Mouse (Mus musculus) stomach, embryonic 16.5 days (tissue): Measurements from ENCODE around the gene Egfl7. TPM values are rescaled to one million over a fixed set of nuclear protein-coding genes. Genes with fewer than 3 reads are reported as not detected.
A peak's percentile ranks its signal among the peaks of the same experiment; 100 is the strongest.

Source experiments
- ATAC-seq: fragments of 200-750 bp; cut with Nextera tagmentation; 2 replicates; pipeline ENCODE4 v1.8.0; 2017; ENCODE audit warnings: moderate number of reproducible peaks, moderate TSS enrichment; ENCODE audit not compliant: insufficient read depth, low FRiP score
- H3K27ac ChIP-seq: fragments of 300-500 bp; sonication (generic); 2 replicates; pipeline ENCODE4 v1.5.1; 2014; ENCODE audit warnings: low read length
- H3K27me3 ChIP-seq: fragments of 300-500 bp; sonication (generic); 2 replicates; pipeline ENCODE4 v1.6.1; 2014; ENCODE audit warnings: low read length, control low read depth, mixed read lengths; ENCODE audit not compliant: control insufficient read depth, insufficient read depth
- H3K36me3 ChIP-seq: fragments of 300-500 bp; sonication (generic); 2 replicates; pipeline ENCODE4 v1.6.1; 2014; ENCODE audit warnings: low read length; ENCODE audit not compliant: control insufficient read depth, insufficient read depth
- H3K4me1 ChIP-seq: fragments of 300-500 bp; sonication (generic); 2 replicates; pipeline ENCODE4 v1.6.1; 2014; ENCODE audit warnings: low read length, control low read depth, mixed read lengths; ENCODE audit not compliant: control insufficient read depth, insufficient read depth
- H3K4me2 ChIP-seq: fragments of 300-500 bp; sonication (generic); 2 replicates; pipeline ENCODE4 v1.6.1; 2014; ENCODE audit warnings: low read depth, low read length, mixed read lengths
- H3K4me3 ChIP-seq: fragments of 300-500 bp; sonication (generic); replicated peaks from 2 replicates; pipeline ENCODE4 v1.5.1; 2014; ENCODE audit warnings: mild to moderate bottlenecking, low read length
- H3K9ac ChIP-seq: fragments of 300-500 bp; sonication (generic); 2 replicates; pipeline ENCODE4 v1.6.1; 2014; ENCODE audit warnings: low read length
- H3K9me3 ChIP-seq: fragments of 300-500 bp; sonication (generic); replicated peaks from 2 replicates; pipeline ENCODE4 v1.6.1; 2016; ENCODE audit warnings: low read length, control low read depth; ENCODE audit not compliant: control insufficient read depth
- WGBS: fragments of 180-500 bp; shearing (Covaris S2); extraction: QIAGEN DNeasy Blood & Tissue Kit; methylation state at CpG from one replicate; pipeline ENCODE4 v1.1.7; 2014; 5-methylcytosine and 5-hydroxymethylcytosine counted together
- polyA plus RNA-seq: library from polyadenylated mRNA; unstranded; fragments of >200 nt; fragmentation: Nextera tagmentation; extraction: Ambion mirVana; gene quantifications from 2 replicates; pipeline ENCODE4 v1.2.1, GENCODE M21; 2015

Gene Egfl7
- polyA plus RNA-seq, result 116 and 120 TPM in 2 replicates

GRCm38 (mm10) chr2:26579714-26580113, at the start of gene Egfl7:
TSS of gene Egfl7 (plus strand) at chr2:26580014.
- no peak for ATAC-seq
- H3K9me3 ChIP-seq, result no peaks in the 10 kb centered on the region
- WGBS, result 89% methylated on average over 1 of the region's 1 CpGs
- H3K4me1 ChIP-seq, result peaks cover under 1% of the 10 kb centered on the region; the same call in 1 of the 2 replicates
- peak within 1 kb of the TSS; percentile 53 for H3K27ac ChIP-seq
- H3K4me3 ChIP-seq, result no peak within 1 kb of the TSS
- H3K4me2 ChIP-seq, result no peak within 1 kb of the TSS
- H3K9ac ChIP-seq, result no peak within 1 kb of the TSS
- no peaks in the 10 kb centered on the region for H3K27me3 ChIP-seq
- no peaks in the 10 kb centered on the region for H3K36me3 ChIP-seq

- ATAC-seq, result no peak
- Histone ChIP-seq H3K9ac (no peak overlapping the region), H3K4me2 (no peak overlapping the region), H3K4me3 (no peak overlapping the region), H3K27ac (no peak overlapping the region), H3K27me3 (no peaks in the 10 kb centered on the region), H3K36me3 (no peaks in the 10 kb centered on the region), H3K9me3 (no peaks in the 10 kb centered on the region), H3K4me1 (peaks cover 12% of the 10 kb centered on the region; the same call in 1 of the 2 replicates)
- WGBS, result 81% methylated on average over 6 of the region's 6 CpGs
Observed at GRCm38 (mm10) chr2:26531829-26532228, 48.0 kb upstream of the Egfl7 start.

- Histone ChIP-seq H3K9me3 (no peaks in the 10 kb centered on the region), H3K4me1 (peaks cover 10% of the 10 kb centered on the region; the same call in 1 of the 2 replicates), H3K27ac (no peak overlapping the region), H3K4me2 (no peak overlapping the region), H3K4me3 (no peak overlapping the region), H3K9ac (no peak overlapping the region), H3K27me3 (no peaks in the 10 kb centered on the region), H3K36me3 (no peaks in the 10 kb centered on the region)
- no peak for ATAC-seq
- WGBS, result 55% methylated on average over 5 of the region's 5 CpGs
Observed at GRCm38 (mm10) chr2:26533249-26533648, 46.6 kb upstream of the Egfl7 start.

- no peaks in the 10 kb centered on the region for H3K36me3 ChIP-seq
- no peaks in the 10 kb centered on the region for H3K27me3 ChIP-seq
- H3K9ac ChIP-seq, result no peak overlapping the region
- peaks cover 8% of the 10 kb centered on the region; the same call in 1 of the 2 replicates for H3K4me1 ChIP-seq
- 69% methylated on average over 3 of the region's 3 CpGs for WGBS
- H3K4me2 ChIP-seq, result no peak overlapping the region
- H3K9me3 ChIP-seq, result no peaks in the 10 kb centered on the region
- H3K27ac ChIP-seq, result no peak overlapping the region
- ATAC-seq, result no peak
- H3K4me3 ChIP-seq, result no peak overlapping the region
Observed at GRCm38 (mm10) chr2:26534161-26534560, 45.7 kb upstream of the Egfl7 start.

GRCm38 (mm10) chr2:26534616-26535015, 45.2 kb upstream of the Egfl7 start:
- H3K4me3 ChIP-seq, result no peak overlapping the region
- whole genome bisulfite sequencing, result 65% methylated on average over 2 of the region's 2 CpGs
- no peak overlapping the region for H3K27ac ChIP-seq
- no peak overlapping the region for H3K4me2 ChIP-seq
- no peak overlapping the region for H3K9ac ChIP-seq
- ATAC-seq, result no peak
- no peaks in the 10 kb centered on the region for H3K9me3 ChIP-seq
- H3K27me3 ChIP-seq, result no peaks in the 10 kb centered on the region
- no peaks in the 10 kb centered on the region for H3K36me3 ChIP-seq
- peaks cover 5% of the 10 kb centered on the region; the same call in 1 of the 2 replicates for H3K4me1 ChIP-seq

- ATAC-seq, result no peak
- 65% methylated on average over 4 of the region's 4 CpGs for WGBS
- Histone ChIP-seq H3K4me1 (peaks cover 5% of the 10 kb centered on the region; the same call in 1 of the 2 replicates), H3K36me3 (no peaks in the 10 kb centered on the region), H3K9me3 (no peaks in the 10 kb centered on the region), H3K27me3 (no peaks in the 10 kb centered on the region), H3K27ac (no peak overlapping the region), H3K4me2 (no peak overlapping the region), H3K4me3 (no peak overlapping the region), H3K9ac (no peak overlapping the region)
Observed at GRCm38 (mm10) chr2:26535517-26536045, 44.2 kb upstream of the Egfl7 start.

- Histone ChIP-seq H3K9me3 (no peaks in the 10 kb centered on the region), H3K4me1 (peaks cover 20% of the 10 kb centered on the region), H3K36me3 (no peaks in the 10 kb centered on the region), H3K4me2 (no peak overlapping the region), H3K27me3 (no peaks in the 10 kb centered on the region), H3K4me3 (no peak overlapping the region), H3K27ac (no peak overlapping the region), H3K9ac (no peak overlapping the region)
- ATAC-seq, result no peak
- whole genome bisulfite sequencing, result 66% methylated on average over 2 of the region's 2 CpGs
Observed at GRCm38 (mm10) chr2:26539516-26539915, 40.3 kb upstream of the Egfl7 start.

GRCm38 (mm10) chr2:26540721-26541120, 39.1 kb upstream of the Egfl7 start:
- Histone ChIP-seq H3K4me3 (no peak overlapping the region), H3K27ac (no peak overlapping the region), H3K4me1 (peaks cover 16% of the 10 kb centered on the region), H3K27me3 (no peaks in the 10 kb centered on the region), H3K9ac (no peak overlapping the region), H3K9me3 (no peaks in the 10 kb centered on the region), H3K36me3 (no peaks in the 10 kb centered on the region), H3K4me2 (no peak overlapping the region)
- WGBS, result 41% methylated on average over 7 of the region's 7 CpGs
- no peak for ATAC-seq

- no peaks in the 10 kb centered on the region for H3K9me3 ChIP-seq
- ATAC-seq, result no peak
- WGBS, result 34% methylated on average over 9 of the region's 9 CpGs
- H3K4me2 ChIP-seq, result no peak overlapping the region
- H3K27me3 ChIP-seq, result no peaks in the 10 kb centered on the region
- no peak overlapping the region for H3K9ac ChIP-seq
- H3K4me1 ChIP-seq, result peaks cover 16% of the 10 kb centered on the region
- no peak overlapping the region for H3K4me3 ChIP-seq
- H3K27ac ChIP-seq, result 0 out of 2 replicates have a peak overlapping the region, but pooled peaks have one; percentile 9
- H3K36me3 ChIP-seq, result no peaks in the 10 kb centered on the region
Observed at GRCm38 (mm10) chr2:26541258-26541910, 38.4 kb upstream of the Egfl7 start.
